Mouse (Mus musculus) yolk sac, embryonic 10.5 days (tissue): Measurements from ENCODE around the gene Aldh3b1.

ENCODE experiments used
- DNase-seq: peaks from one replicate; pipeline ENCODE4 v3.0.0-alpha.2; 2017; ENCODE audit warnings: low spot score

The Aldh3b1 gene

DNA sequence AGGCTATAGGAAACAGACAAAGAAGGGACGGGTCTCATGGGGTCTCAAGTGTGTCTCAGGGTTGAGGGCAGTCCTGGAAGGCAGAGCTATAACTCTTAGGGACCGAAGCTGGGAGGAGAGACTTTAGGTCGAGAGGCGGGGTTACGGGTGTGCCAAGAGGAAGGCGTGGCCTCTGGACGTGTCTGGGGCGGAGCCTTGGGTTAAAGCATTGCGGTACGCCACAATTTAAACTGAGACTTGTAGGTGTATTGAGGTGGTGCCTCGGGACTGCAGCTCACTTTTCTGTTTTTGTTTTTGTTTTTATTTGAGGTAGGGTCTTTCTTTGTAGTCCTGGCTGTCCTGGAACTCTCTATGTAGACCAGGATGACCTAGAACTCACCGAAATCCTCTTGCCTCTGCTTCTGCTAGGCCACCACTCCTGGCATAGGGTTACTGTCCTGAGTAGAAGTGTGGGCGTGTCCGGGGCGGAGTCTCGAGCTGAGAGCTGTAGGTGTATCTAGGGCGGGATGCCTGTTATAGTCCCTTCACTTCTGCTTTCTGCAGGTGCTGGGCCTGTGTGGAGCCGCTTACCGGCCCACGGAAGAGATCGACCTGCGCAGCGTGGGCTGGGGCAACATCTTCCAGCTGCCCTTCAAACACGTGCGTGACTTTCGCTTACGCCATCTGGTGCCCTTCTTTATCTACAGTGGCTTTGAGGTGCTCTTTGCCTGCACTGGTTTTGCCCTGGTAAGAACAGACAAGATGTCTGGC is 13.6 kb upstream of the Aldh3b1 start:
- DNase-seq: peak; percentile 64

DNA sequence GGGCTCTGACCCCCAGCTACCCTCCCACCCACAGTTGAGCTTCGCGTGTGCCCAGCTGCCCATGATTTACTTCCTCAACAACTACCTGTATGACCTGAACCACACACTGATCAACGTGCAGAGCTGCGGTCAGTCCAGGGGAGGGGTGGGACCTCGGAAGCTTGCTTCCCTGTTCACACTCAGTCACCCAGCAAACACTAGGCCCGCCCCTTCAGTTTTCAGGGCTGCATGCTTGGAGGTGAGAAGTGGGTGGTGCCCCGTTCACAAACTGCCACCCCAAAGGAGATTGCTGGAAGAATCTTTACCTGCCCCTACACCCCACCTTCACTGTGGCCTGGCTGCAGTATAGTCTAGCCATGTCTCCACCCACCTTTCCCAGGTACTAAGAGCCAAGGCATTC is 12.7 kb upstream of the Aldh3b1 start:
- DNase-seq: no peak

DNA sequence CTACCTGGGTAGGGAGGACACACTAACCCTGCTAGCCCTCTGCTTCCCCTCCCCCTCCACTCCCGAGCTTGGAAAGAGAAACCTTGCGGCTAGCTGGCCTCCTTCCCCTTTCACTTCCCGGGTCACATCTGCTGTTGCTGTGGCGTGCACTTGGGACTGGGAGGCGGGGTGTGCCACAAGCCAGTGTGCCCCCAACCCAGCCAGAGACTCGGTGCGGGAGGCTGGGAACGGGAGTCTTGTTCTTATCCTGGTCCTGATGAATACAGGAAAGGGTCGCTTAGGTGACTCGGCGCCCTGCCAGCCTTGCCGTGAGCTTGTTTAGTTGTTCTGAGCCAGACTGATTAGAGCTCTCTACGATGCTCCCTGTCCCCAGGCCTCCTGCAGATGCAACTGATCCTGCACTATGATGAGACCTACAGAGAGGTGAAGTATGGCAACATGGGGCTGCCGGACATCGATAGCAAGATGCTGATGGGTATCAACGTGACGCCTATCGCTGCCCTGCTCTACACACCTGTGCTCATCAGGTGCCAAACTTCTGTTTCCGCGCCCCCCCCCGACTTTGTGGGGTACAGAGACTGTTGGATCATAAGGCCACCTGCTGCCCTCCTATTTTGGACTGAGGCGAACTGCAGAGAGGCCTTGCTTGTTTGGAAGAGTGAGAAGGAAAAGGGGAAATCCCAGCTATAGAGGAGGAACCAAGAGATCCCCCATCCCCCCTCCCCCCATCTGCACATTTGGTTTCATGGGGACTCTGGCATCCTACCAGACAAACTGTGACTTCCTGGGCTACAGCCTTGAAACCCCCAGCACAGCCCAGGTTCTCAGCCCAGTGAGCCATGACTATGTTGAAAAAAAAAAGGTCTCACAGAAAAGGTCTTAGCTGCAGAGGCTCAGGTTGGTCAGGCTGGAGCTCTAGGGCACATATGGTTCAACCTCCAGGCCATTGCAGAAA is 6.6 kb upstream of the Aldh3b1 start:
- DNase-seq: peak; percentile 56

DNA sequence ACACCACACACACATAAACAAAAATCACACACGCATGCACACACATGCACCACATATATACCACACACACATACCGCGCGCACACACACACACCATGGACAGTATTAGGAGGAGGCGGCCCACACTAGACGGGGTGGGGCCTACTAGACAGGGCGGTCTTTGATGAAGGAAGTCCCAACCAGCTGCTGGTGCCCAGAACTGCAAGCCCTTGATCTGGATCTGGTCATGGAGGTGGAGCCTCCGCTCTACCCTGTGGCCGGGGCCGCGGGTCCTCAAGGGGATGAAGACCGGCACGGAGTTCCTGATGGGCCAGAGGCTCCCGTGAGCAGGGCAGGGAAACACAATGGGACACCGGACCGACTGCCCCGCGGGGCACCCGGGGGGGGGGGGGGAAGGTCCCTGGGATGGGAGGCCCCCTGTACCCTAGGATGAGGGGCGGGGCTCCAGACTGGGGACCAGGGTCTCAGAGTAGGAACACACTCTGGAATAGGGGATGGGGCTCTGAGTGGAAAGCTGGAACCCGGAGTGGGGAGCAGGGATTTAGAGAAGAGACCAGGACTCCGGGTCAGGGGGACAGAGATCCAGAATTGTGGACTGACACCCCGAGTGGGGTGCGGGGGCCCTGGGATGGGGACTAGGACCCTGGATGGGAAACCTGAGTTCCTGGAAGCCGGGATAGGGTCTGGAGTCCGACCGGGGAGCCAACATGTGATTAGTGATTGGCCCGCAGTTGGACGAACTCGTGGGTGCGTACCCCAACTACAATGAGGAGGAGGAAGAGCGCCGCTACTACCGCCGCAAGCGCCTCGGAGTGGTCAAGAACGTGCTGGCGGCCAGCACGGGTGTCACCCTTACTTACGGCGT is 5.7 kb upstream of the Aldh3b1 start, which contains the start of gene Unc93b1:
Gene Unc93b1, plus strand, starts transcription at position 155 of the 864 bp plus-strand sequence.
- DNase-seq: peak; percentile 38

DNA sequence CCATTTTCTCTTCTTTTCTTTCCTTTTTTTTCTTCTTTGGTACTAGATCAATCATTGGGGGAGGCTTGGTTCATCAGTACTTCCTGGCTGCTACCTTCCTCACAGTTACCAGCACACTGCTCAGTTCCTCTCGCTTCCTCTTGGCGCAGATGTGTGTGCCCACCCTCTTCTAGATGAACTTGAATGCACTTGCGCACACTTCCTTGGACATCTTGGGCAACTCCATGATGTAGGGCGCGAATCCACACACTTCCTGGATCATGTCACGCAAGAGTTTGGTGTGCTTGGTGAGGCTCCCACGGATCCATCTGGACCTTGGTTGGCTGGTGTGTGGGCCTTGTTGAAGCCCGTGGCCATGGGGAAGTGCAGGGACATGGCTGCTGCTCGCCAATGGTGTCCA is 2.1 kb upstream of the Aldh3b1 start:
- no peak for DNase-seq

DNA sequence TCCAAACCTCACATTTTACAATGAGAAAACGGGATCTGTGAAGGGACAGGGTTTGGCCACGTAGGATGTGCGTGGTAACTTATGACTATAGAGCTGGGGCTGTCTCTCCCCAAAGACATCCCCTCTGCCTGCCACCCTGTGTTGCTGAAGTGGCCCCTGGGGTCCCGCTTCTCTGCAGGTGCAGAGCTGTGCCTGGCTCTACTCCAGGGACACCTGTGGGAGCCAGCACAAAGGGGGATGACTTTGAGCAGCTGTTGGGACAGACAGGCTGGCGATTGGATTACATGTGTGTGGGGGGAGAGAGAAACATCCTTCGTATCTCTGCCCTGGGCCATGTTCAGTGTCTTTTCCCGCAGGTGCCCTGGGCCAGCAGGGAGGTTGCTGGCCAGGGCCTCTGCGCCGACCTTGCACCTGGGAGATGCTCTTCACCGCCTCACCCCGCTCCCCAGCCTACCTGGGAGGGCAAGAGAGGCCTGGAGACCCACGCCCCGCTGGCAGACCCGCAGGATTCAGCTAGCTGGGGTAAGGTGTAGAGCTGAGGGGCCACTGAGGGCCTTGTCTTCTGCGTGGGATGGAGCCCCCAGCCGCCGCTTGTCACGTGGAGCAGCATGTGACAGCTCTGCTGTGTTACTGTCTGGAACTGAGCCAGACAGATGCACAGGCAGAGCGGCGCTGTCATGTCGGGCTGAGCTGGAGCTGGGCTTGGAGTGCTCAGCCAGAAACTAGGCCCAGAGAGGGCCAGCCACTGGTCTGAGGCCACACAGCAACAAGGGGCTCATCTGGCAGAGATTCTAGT is 852 bp upstream of the Aldh3b1 start:
- no peak for DNase-seq

DNA sequence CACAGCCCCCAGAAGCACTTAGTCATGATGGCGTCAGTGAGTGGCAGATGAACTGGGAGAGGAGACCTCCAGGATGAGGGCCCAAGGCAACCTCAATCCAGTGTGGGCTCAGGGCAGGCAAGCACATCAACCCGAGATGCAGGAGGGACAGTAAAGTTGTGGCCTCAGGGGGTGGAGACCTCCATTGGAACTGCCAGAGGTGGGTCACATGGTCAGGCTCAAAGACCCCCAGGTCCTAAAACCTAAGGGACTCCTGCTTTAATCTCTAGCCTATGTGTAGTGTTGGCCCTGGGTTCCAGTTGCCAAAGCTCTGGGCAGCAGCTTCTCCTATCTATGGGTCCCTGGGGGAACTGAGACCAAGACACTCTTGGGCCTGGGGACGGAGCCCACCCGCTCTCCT is 829 bp downstream of the Aldh3b1 start:
- DNase-seq: no peak

DNA sequence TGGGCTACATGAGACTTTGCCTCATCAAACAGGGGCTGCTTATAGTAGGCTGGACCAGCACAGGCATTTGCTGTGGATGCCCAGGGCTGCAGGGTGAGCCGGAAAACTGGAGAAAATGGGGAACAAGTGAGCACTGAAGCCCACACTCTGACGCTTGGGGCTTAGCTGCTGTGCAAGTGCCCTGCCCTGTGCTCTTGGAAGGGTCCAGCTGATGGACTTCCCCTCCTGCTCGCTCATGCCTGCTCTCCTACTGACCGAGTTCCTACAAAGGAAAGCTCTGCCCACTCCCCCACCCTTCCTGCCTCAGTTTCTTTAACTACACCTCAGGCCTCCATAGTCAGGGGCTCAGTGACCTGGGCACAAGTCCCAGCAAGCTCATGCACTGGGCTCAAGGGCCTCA is 1.6 kb downstream of the Aldh3b1 start:
- DNase-seq: no peak

DNA sequence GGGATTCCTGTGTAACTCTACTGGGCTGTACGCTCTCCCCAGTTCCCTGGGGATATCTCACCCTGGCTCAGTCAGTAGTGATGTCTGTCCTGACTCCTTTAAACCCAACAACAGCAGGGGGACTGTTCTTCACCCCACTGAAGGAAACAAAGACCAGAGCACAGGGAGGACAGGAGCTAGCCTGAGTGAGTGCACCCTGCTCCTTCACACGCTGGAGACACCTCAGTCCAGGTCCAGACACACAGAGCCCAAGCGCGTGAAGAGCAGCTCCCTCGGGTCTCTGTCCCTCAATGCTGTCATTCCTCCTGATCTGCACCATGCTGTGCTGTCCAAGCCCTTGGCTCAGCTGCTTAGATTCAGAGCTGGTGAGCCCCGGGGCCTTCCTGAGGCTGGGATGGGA is 2.9 kb downstream of the Aldh3b1 start:
- DNase-seq: no peak

DNA sequence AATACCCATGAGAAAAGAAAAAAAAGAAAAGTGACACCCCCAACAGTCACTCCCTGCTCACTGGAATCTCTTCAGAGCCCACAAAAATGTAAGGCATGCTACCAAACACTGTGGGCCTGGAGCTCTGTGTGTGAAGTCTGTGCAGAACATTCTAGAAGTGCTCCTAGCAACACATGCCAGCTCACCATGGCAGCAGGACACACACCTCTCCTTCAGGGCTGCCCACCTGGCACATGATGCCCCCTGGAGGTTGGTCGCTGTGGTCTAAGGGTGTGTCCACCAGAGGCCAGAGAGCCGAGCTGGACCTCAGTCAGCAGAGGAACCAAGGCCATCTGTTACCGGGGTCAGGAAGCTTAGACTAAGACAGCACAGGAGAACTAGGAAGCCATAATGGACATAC is 3.3 kb downstream of the Aldh3b1 start:
- DNase-seq: no peak

DNA sequence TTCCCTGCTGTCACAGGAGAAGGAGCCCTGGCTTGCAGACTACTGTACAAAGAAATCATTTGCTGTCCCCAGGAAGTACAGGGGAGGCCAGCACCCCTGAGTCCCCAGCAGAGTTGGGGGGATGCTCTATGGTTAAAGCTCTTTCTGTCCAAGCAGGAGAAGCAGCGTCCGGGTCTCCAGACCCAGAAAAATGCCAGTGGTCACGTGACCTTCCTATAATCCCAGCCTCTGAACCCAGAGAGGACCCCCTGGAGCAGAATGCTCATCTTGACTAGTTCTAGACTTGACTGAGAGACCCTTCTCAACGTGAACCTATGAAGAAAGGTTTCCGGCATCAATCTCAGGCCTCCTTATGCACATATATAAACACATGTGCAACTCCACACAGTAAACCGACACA is 3.7 kb downstream of the Aldh3b1 start:
- no peak for DNase-seq

DNA sequence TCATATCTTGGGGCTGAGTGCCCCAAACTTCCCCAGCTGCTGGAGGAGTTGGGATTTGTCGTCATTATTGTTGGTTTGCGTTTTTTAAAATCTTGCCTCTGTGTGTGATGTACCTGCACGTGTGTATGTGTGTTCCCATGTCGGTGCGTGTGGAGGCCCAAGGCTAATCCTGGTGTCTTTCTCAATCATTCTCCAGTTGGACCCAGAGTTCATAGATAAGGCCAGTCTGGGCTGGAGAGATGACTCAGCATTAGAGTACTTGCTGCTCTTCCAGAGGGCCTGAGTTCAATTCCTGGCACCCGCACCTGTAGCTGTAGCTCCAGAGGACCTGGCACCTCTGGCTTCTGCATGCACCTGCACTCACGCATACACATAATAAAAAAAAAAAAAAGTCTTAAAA is 4.7 kb downstream of the Aldh3b1 start:
- DNase-seq: no peak

DNA sequence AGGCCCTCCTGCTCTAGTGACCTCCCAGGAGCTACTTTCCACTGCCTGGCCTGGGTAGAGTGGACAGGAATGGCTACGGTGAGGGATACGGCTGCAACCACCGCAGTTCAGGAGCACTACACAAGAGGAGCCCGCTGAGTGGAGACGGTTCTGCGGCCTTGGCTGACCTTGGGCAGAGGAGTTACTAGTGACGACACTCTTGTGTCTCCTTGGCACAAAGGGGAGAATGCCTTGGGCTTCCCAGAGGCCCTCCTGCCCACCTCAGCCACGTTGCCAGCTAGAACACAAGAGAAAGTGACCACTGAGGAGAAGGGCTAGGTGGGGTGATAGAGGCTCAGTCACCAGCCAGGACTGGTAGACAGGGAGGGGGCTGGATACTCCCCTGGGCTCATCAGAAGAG is 5.4 kb downstream of the Aldh3b1 start:
- no peak for DNase-seq

DNA sequence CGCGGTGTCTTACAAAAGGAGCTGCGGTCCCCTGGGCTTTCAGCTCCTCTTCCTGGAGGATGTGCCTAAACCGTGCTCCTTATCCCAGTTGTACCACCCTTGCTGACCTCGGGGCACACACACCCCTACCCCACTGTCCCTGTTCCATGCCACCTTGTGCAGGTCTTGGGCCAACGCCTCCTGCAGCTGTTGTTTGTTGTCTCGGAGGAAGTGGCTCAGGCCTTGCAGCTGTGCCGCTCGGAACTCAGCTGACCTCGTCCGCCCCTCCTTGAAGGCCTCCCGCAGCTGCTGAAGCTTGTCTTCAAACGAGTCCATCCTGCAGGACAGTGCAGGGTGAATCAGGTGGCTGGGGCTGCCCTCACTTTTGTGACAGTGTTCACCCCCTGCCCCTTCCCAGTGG is 6.0 kb downstream of the Aldh3b1 start:
- no peak for DNase-seq

DNA sequence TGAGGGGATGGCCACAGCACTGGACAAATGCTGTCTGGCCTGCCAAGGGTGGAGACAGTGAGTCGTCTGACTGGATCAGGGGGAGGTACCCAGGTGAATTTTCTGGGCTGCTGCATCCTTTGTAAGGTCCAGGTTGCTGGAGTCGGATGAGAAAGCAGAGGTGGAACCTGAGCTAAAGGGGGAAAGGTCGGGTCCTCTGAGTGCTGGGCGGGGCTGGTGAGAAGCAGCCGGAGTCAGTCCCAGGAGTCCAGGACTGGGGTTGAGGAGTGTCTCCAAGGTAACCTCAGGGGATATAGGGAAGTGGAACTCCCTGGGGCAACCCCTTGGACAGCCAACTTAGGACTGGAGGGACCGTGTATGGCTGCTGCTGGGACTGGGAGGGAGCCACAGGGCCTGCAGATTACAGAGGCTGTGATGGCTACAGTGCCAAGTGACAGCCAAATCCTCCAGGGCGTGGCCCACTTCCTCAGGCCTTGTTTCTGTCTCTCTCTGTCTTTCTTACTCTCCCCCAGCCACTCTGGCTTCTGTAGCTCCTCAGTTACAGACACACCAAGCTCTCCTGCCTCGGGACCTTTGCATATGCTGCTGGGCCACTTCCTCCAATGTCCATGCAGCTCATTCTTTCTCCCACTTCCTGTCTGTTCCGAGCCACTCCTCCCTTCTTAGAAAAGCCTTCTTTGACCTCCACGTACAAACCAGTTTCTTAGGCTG is 6.8 kb downstream of the Aldh3b1 start:
- DNase-seq: no peak

DNA sequence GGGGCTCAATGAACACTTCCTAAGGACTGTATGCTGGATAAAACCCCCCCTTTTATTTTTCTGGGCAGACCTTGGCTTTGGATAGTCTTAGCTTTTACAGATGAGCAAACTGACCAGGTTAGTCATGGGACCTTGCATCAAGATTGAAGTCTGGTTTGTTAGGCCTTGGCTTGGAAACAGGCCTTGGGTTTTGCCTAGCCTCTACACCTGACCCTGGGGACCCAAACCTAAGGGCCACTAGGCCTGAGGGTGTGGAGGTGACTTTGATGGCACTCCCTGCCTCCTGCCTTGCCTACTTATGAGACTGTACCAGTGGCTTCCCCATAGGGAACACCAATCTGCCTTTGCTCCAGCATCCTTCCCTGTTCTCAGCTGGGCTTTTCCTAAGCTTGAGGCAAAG is 9.7 kb downstream of the Aldh3b1 start:
- no peak for DNase-seq

DNA sequence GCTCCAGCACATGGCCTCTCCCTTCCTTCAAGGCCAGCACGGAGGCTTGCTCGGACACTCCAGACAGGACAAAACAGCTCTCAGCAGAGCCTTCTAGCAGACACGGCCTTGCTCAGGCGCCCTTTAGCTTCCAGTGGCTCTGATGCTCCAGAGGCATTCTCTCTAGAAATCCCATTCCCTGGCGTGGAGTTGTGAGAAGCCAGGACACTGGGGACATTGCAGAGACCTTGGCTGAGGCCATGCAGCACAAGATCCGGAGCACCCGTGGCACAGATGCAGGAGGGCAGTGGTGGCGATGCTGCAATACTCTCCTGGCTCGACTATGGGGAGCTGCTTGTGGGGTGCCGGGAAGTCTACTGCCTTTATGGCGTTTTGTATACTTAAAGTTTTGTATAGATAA is 12.9 kb downstream of the Aldh3b1 start:
- no peak for DNase-seq

DNA sequence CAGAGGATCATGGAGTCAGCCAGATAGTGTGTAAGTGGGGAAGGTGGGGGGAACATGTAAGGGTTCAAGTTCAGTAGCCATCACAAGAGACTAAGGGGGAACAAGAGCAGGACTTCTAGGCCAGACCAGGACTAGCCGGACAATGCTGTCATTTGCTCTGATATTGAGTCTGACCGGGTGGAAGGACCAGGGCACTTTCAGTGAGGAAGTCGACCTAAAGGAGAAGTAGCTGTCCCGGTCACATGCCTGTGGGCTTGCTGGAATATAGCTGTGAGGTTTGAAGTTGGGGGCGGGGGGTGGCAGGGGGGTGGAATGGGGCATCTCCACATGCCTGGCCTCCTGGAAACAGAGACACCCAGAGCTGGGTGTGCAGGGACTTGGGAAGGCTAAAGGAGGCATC is 15.1 kb downstream of the Aldh3b1 start:
- DNase-seq: no peak

DNA sequence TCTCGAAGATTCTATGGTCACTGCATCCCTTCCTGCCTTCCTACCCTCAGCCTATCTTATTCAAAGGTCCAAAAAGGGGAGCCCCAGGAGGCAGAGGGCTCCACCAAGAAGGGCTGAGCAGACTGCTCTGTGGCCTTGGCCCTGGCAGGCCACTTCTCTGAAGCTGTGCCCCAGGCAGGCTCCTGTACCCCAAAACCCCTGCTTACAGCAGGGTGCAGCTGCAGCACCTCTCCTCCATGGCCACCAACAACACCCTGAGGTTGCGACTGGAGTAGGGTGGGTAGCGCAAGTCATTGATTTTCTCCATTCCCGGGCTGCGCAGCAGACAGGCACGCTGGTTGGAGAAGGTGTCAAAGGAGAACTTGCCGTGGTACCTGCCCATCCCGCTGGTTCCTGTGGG is 15.9 kb downstream of the Aldh3b1 start:
- no peak for DNase-seq

DNA sequence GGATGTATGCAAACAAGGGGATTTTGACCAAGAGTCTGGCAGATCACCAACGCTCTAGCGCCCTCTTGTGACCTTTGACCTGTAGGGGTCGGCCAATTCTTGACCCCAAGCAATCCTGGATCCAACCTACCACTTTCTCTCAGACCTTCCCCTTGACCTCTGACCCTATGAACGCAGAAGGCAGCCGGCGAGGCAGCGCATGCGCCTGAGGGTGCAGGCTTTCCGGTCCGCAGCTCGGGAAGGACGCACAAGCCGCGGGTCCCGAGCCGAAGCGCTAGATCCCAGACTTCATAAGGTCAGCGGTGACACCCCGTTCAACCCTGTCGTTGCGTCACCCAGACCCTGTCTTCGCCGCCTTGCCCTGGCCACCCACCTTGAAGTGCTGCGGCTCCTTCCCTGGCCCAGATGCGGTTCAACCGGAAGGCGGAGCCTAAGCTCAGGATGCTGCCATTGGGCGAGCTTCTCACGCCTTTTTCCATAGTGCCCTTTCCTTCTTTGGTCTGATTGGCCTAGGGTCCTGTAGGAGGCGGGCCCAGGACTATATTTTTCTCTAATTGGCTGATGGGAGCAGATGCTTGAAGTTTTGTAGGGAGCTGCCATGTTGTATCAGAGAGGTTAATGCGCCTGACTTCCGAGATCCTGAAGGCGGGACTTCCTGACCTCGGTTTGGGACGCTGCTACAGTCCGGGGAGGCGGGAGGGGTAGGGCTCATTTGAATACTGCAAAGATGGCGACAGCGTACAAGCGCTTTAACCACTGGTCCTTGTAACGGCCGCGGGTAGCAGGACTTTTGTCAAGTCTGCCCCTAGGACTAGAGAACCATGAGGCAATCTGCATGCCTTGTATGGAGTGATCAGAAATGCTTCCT is 17.0 kb downstream of the Aldh3b1 start, which contains the start of gene Ndufs8:
Gene Ndufs8, minus strand, starts transcription at position 438 of the 868 bp plus-strand sequence.
- peak; percentile 99 for DNase-seq
